Mouse (Mus musculus) forebrain, embryonic 15.5 days (tissue): ENCODE data around the gene Mamdc4. TPM values are rescaled to one million over a fixed set of nuclear protein-coding genes. Genes with fewer than 3 reads are reported as not detected.

Experiments used
- ATAC-seq: fragments of 200-750 bp; cut with Nextera tagmentation; replicated peaks from 2 replicates; pipeline ENCODE4 v1.8.0; 2017; ENCODE audit warnings: mild to moderate bottlenecking, moderate TSS enrichment, moderate library complexity
- H3K27ac ChIP-seq: fragments of 300-500 bp; sonication (generic); replicated peaks from 2 replicates; pipeline ENCODE4 v1.5.1; 2015; ENCODE audit warnings: mild to moderate bottlenecking, inconsistent platforms
- H3K27me3 ChIP-seq: fragments of 300-500 bp; sonication (generic); 2 replicates; pipeline ENCODE4 v1.6.1; 2015; ENCODE audit warnings: inconsistent platforms
- H3K36me3 ChIP-seq: fragments of 300-500 bp; sonication (generic); 2 replicates; pipeline ENCODE4 v1.6.1; 2015; ENCODE audit warnings: mild to moderate bottlenecking, inconsistent platforms
- H3K4me1 ChIP-seq: fragments of 300-500 bp; sonication (generic); 2 replicates; pipeline ENCODE4 v1.6.1; 2015; ENCODE audit warnings: inconsistent platforms
- H3K4me2 ChIP-seq: fragments of 300-500 bp; sonication (generic); replicated peaks from 2 replicates; pipeline ENCODE4 v1.6.1; 2015; ENCODE audit warnings: mild to moderate bottlenecking, inconsistent platforms
- H3K4me3 ChIP-seq: fragments of 300-500 bp; sonication (generic); 2 replicates; pipeline ENCODE4 v1.5.1; 2015; ENCODE audit warnings: mild to moderate bottlenecking, inconsistent platforms
- H3K9ac ChIP-seq: fragments of 300-500 bp; sonication (generic); replicated peaks from 2 replicates; pipeline ENCODE4 v1.6.1; 2015; ENCODE audit warnings: mild to moderate bottlenecking, inconsistent platforms
- H3K9me3 ChIP-seq: fragments of 300-500 bp; sonication (generic); 2 replicates; pipeline ENCODE4 v1.6.1; 2016; ENCODE audit warnings: inconsistent platforms
- WGBS: fragments of 180-500 bp; shearing (Covaris S2); methylation state at CpG from one replicate; pipeline ENCODE4 v1.1.7; 2015; ENCODE audit warnings: mixed read lengths; 5-methylcytosine and 5-hydroxymethylcytosine counted together
- polyA plus RNA-seq: library from polyadenylated mRNA; unstranded; fragments of >200 nt; fragmentation: Nextera tagmentation; extraction: Ambion mirVana; gene quantifications from 2 replicates; pipeline ENCODE4 v1.2.1, GENCODE M21; 2015

Mamdc4 gene
- polyA plus RNA-seq, 1 experiment from 2014 or later: 5.3 TPM

- Histone ChIP-seq H3K4me1 (no peaks in the 10 kb centered on the region), H3K27me3 (no peaks in the 10 kb centered on the region), H3K36me3 (peaks cover 81% of the 10 kb centered on the region), H3K4me3 (no peak overlapping the region), H3K9me3 (no peaks in the 10 kb centered on the region), H3K27ac (no peak overlapping the region), H3K9ac (no peak overlapping the region), H3K4me2 (no peak overlapping the region)
- 100% methylated on average over 1 of the region's 1 CpGs for whole genome bisulfite sequencing
- ATAC-seq: no peak
These were observed 24.1 kb upstream of the Mamdc4 start for GRCm38 (mm10) chr2:25598749-25599148.

GRCm38 (mm10) chr2:25596765-25597510, 22.3 kb upstream of the Mamdc4 start:
- Histone ChIP-seq H3K4me2 (no peak overlapping the region), H3K9ac (no peak overlapping the region), H3K27me3 (no peaks in the 10 kb centered on the region), H3K36me3 (peaks cover 93% of the 10 kb centered on the region), H3K27ac (no peak overlapping the region), H3K4me1 (no peaks in the 10 kb centered on the region), H3K9me3 (no peaks in the 10 kb centered on the region), H3K4me3 (no peak overlapping the region)
- WGBS: 94% methylated on average over 5 of the region's 5 CpGs
- no peak for ATAC-seq

GRCm38 (mm10) chr2:25591863-25592262, 17.2 kb upstream of the Mamdc4 start:
- H3K4me3 ChIP-seq: no peak overlapping the region
- no peaks in the 10 kb centered on the region for H3K4me1 ChIP-seq
- no peak overlapping the region for H3K9ac ChIP-seq
- no peak for ATAC-seq
- H3K36me3 ChIP-seq: peaks cover 72% of the 10 kb centered on the region
- no peaks in the 10 kb centered on the region for H3K9me3 ChIP-seq
- no peaks in the 10 kb centered on the region for H3K27me3 ChIP-seq
- H3K27ac ChIP-seq: no peak overlapping the region
- 81% methylated on average over 2 of the region's 2 CpGs for WGBS
- no peak overlapping the region for H3K4me2 ChIP-seq

GRCm38 (mm10) chr2:25588227-25588907, 13.7 kb upstream of the Mamdc4 start:
- Histone ChIP-seq H3K9me3 (no peaks in the 10 kb centered on the region), H3K9ac (no peak overlapping the region), H3K27me3 (no peaks in the 10 kb centered on the region), H3K4me2 (no peak overlapping the region), H3K36me3 (peaks cover 68% of the 10 kb centered on the region), H3K27ac (no peak overlapping the region), H3K4me3 (no peak overlapping the region), H3K4me1 (no peaks in the 10 kb centered on the region)
- ATAC-seq: no peak
- WGBS: 95% methylated on average over 8 of the region's 8 CpGs

GRCm38 (mm10) chr2:25587290-25587689, 12.6 kb upstream of the Mamdc4 start:
- Histone ChIP-seq H3K4me2 (no peak overlapping the region), H3K27ac (no peak overlapping the region), H3K9me3 (no peaks in the 10 kb centered on the region), H3K27me3 (no peaks in the 10 kb centered on the region), H3K9ac (no peak overlapping the region), H3K36me3 (peaks cover 60% of the 10 kb centered on the region), H3K4me1 (peaks cover 5% of the 10 kb centered on the region), H3K4me3 (no peak overlapping the region)
- ATAC-seq: no peak
- 90% methylated on average over 8 of the region's 8 CpGs for WGBS

GRCm38 (mm10) chr2:25585601-25586000, 11.0 kb upstream of the Mamdc4 start:
- H3K9ac ChIP-seq: no peak overlapping the region
- no peak overlapping the region for H3K4me3 ChIP-seq
- H3K27me3 ChIP-seq: peaks cover 6% of the 10 kb centered on the region
- no peak overlapping the region for H3K4me2 ChIP-seq
- no peak overlapping the region for H3K27ac ChIP-seq
- 89% methylated on average over 3 of the region's 3 CpGs for WGBS
- H3K9me3 ChIP-seq: no peaks in the 10 kb centered on the region
- peaks cover 20% of the 10 kb centered on the region for H3K4me1 ChIP-seq
- no peak for ATAC-seq
- H3K36me3 ChIP-seq: peaks cover 44% of the 10 kb centered on the region

GRCm38 (mm10) chr2:25584856-25585255, 10.2 kb upstream of the Mamdc4 start:
- Histone ChIP-seq H3K4me3 (no peak overlapping the region), H3K9me3 (no peaks in the 10 kb centered on the region), H3K4me1 (peaks cover 27% of the 10 kb centered on the region), H3K9ac (no peak overlapping the region), H3K4me2 (no peak overlapping the region), H3K27me3 (peaks cover 14% of the 10 kb centered on the region), H3K27ac (no peak overlapping the region), H3K36me3 (peaks cover 36% of the 10 kb centered on the region)
- ATAC-seq: no peak
- WGBS: 88% methylated on average over 4 of the region's 4 CpGs

GRCm38 (mm10) chr2:25584152-25584551, 9.5 kb upstream of the Mamdc4 start:
- Histone ChIP-seq H3K4me3 (no peak overlapping the region), H3K36me3 (peaks cover 35% of the 10 kb centered on the region), H3K9ac (no peak overlapping the region), H3K4me2 (no peak overlapping the region), H3K4me1 (peaks cover 33% of the 10 kb centered on the region), H3K9me3 (no peaks in the 10 kb centered on the region), H3K27me3 (peaks cover 21% of the 10 kb centered on the region), H3K27ac (no peak overlapping the region)
- no peak for ATAC-seq
- 94% methylated on average over 3 of the region's 3 CpGs for WGBS

- 71% methylated on average over 4 of the region's 4 CpGs for WGBS
- Histone ChIP-seq H3K4me3 (no peak overlapping the region), H3K9me3 (no peaks in the 10 kb centered on the region), H3K27ac (no peak overlapping the region), H3K4me1 (peaks cover 38% of the 10 kb centered on the region), H3K4me2 (no peak overlapping the region), H3K9ac (no peak overlapping the region), H3K36me3 (peaks cover 34% of the 10 kb centered on the region), H3K27me3 (peaks cover 26% of the 10 kb centered on the region)
- no peak for ATAC-seq
These were observed 8.9 kb upstream of the Mamdc4 start for GRCm38 (mm10) chr2:25583571-25583970.

GRCm38 (mm10) chr2:25583120-25583481, 8.5 kb upstream of the Mamdc4 start:
- ATAC-seq: no peak; the same call in 1 of the 2 replicates
- 82% methylated on average over 6 of the region's 6 CpGs for WGBS
- Histone ChIP-seq H3K27me3 (peaks cover 31% of the 10 kb centered on the region), H3K9ac (no peak overlapping the region), H3K4me3 (no peak overlapping the region), H3K9me3 (no peaks in the 10 kb centered on the region), H3K4me2 (no peak overlapping the region), H3K4me1 (peaks cover 43% of the 10 kb centered on the region), H3K36me3 (peaks cover 30% of the 10 kb centered on the region), H3K27ac (no peak overlapping the region)

GRCm38 (mm10) chr2:25582466-25583119, 7.9 kb upstream of the Mamdc4 start:
- Histone ChIP-seq H3K9me3 (no peaks in the 10 kb centered on the region), H3K4me3 (no peak overlapping the region), H3K27me3 (peaks cover 36% of the 10 kb centered on the region), H3K27ac (peak overlapping the region; percentile 6; the same call in 1 of the 2 replicates), H3K4me2 (no peak overlapping the region), H3K4me1 (peaks cover 48% of the 10 kb centered on the region), H3K36me3 (peaks cover 30% of the 10 kb centered on the region), H3K9ac (no peak overlapping the region; the same call in 1 of the 2 replicates)
- 48% methylated on average over 12 of the region's 12 CpGs for WGBS
- no peak for ATAC-seq

GRCm38 (mm10) chr2:25581901-25582301, 7.3 kb upstream of the Mamdc4 start:
- peaks cover 27% of the 10 kb centered on the region for H3K36me3 ChIP-seq
- peak overlapping the region; percentile 79; the same call in 1 of the 2 replicates for H3K4me2 ChIP-seq
- H3K4me1 ChIP-seq: peaks cover 55% of the 10 kb centered on the region
- H3K4me3 ChIP-seq: peak overlapping the region; percentile 55; the same call in 1 of the 2 replicates
- no peak overlapping the region; the same call in 1 of the 2 replicates for H3K27ac ChIP-seq
- no peaks in the 10 kb centered on the region for H3K9me3 ChIP-seq
- peaks cover 43% of the 10 kb centered on the region for H3K27me3 ChIP-seq
- 28% methylated on average over 6 of the region's 6 CpGs for WGBS
- peak; percentile 5; the same call in 1 of the 2 replicates for ATAC-seq
- H3K9ac ChIP-seq: 0 out of 2 replicates have a peak overlapping the region, but pooled peaks have one; percentile 61
